8 mouse cellular contexts compared by ENCODE assay signal in the genomic region with DNA sequence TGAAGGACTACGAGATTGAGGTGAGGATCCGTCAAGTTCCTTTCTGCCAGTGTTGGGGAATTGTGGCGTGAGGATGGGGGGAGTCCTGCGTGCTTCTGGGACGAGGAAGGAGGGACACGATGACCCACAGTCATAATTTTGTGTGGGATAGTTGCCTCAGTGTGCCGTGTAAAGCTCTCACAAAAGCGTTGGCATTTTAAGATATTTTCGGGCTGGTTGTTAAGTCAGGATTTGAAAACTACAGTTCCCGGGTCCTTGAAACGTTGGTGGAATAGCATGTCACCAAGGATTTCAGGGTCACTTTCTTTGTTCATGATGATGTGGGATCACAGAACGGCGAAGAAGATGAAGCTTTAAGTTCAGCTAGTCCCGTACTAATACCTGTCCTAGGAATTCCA. TPM values are rescaled to one million over a fixed set of nuclear protein-coding genes. Genes with fewer than 3 reads are reported as not detected.
DNase-seq lines count a peak whose midpoint lies in the region; ATAC-seq and TF ChIP-seq lines count a peak whose summit lies in the region.

No protein-coding gene starts in this region.

- no peaks in the 10 kb centered on the region for H3K27me3 ChIP-seq in heart, adult 2 months (ENCODE audit: control insufficient read depth, insufficient read depth, low read length)
- no peaks in the 10 kb centered on the region for H3K27me3 ChIP-seq in CH12.LX (replicated peaks)
- H3K27me3 ChIP-seq in forebrain, embryonic 15.5 days = no peaks in the 10 kb centered on the region
- H3K27me3 ChIP-seq in liver, embryonic 14.5 days (ENCODE audit: control insufficient read depth, insufficient read depth, low read length) = no peaks in the 10 kb centered on the region

- no peak for TF ChIP-seq POLR2A in heart, adult 2 months (IDR thresholded peaks at IDR 0.05; ENCODE audit: insufficient read depth, low read depth, low read length)
- no peak for TF ChIP-seq POLR2A in CH12.LX (IDR thresholded peaks at IDR 0.05; ENCODE audit: low read depth, low read length)

- under 1% methylated on average over 14 of the region's 14 CpGs for WGBS in heart, adult 2 months
- WGBS in forebrain, embryonic 15.5 days = under 1% methylated on average over 14 of the region's 14 CpGs
- 1% methylated on average over 14 of the region's 14 CpGs for WGBS in liver, embryonic 14.5 days (ENCODE audit: insufficient replicate concordance)

- H3K9ac ChIP-seq in heart, adult 2 months (ENCODE audit: low read depth, low read length) = peak overlapping the region; percentile 66
- H3K9ac ChIP-seq in CH12.LX (ENCODE audit: insufficient read depth, low read depth) = peak overlapping the region; percentile 89
- H3K9ac ChIP-seq in forebrain, embryonic 15.5 days (replicated peaks) = peak overlapping the region; percentile 92
- peak overlapping the region; percentile 99 for H3K9ac ChIP-seq in liver, embryonic 14.5 days (replicated peaks)

- no peak overlapping the region for H3K27ac ChIP-seq in heart, adult 2 months
- H3K27ac ChIP-seq in CH12.LX (ENCODE audit: insufficient read depth, low read depth) = peak overlapping the region; percentile 44
- H3K27ac ChIP-seq in forebrain, embryonic 15.5 days (replicated peaks) = no peak overlapping the region
- H3K27ac ChIP-seq in liver, embryonic 14.5 days = peak overlapping the region; percentile 43

- peak overlapping the region; percentile 96 for H3K4me2 ChIP-seq in CH12.LX (ENCODE audit: insufficient read depth, low read depth, poor library complexity, severe bottlenecking)
- peak overlapping the region; percentile 76 for H3K4me2 ChIP-seq in forebrain, embryonic 15.5 days (replicated peaks)
- peak overlapping the region; percentile 77 for H3K4me2 ChIP-seq in liver, embryonic 14.5 days (ENCODE audit: low read depth)

- TF ChIP-seq CTCF in heart, adult 2 months (IDR thresholded peaks at IDR 0.05) = no peak
- TF ChIP-seq CTCF in CH12.LX (conservative IDR thresholded peaks at IDR 0.05 in 1 of 2, IDR thresholded peaks at IDR 0.05 in 1 of 2; ENCODE audit: low read depth in 2 of 2, low read length in 2 of 2) = no peak
- TF ChIP-seq CTCF in liver, embryonic 14.5 days (IDR thresholded peaks at IDR 0.05; ENCODE audit: low read depth) = no peak

- no peak for TF ChIP-seq RAD21 in CH12.LX (IDR thresholded peaks at IDR 0.05; ENCODE audit: low read depth, low read length)

- no peaks in the 10 kb centered on the region; the same call in 1 of the 2 replicates for H3K4me1 ChIP-seq in heart, adult 2 months (ENCODE audit: control insufficient read depth, insufficient read depth, low read length)
- peaks cover 12 to 52% of the 10 kb centered on the region in 2 experiments for H3K4me1 ChIP-seq in CH12.LX (ENCODE audit: control insufficient read depth in 1 of 2, insufficient read depth in 2 of 2)
- H3K4me1 ChIP-seq in forebrain, embryonic 15.5 days = peaks cover 16% of the 10 kb centered on the region
- peaks cover 16 to 21% of the 10 kb centered on the region in 2 experiments for H3K4me1 ChIP-seq in liver, embryonic 14.5 days (replicated peaks; ENCODE audit: control insufficient read depth in 2 of 2, insufficient read depth in 2 of 2, low read length in 1 of 2)

- no peak for TF ChIP-seq EP300 in heart, adult 2 months (IDR thresholded peaks at IDR 0.05; ENCODE audit: insufficient read depth, low read depth, low read length)
- no peak for TF ChIP-seq EP300 in CH12.LX (IDR thresholded peaks at IDR 0.05; ENCODE audit: low read length)
- TF ChIP-seq EP300 in liver, embryonic 14.5 days (IDR thresholded peaks at IDR 0.05; ENCODE audit: low read depth) = no peak

- no peaks in the 10 kb centered on the region for H3K36me3 ChIP-seq in heart, adult 2 months (ENCODE audit: control insufficient read depth, insufficient read depth, low read length)
- H3K36me3 ChIP-seq in CH12.LX (replicated peaks in 1 of 2; ENCODE audit: control insufficient read depth in 1 of 2, insufficient read depth in 1 of 2, low read length in 1 of 2) = peaks cover 9 to 22% of the 10 kb centered on the region in 2 experiments
- no peaks in the 10 kb centered on the region for H3K36me3 ChIP-seq in forebrain, embryonic 15.5 days
- H3K36me3 ChIP-seq in liver, embryonic 14.5 days (replicated peaks; ENCODE audit: control insufficient read depth, insufficient read depth, low read depth) = peaks cover 9% of the 10 kb centered on the region

- in situ Hi-C loops in CH12.LX (cut with MboI; ENCODE audit: low pct_ligation_motif_present, low pct_unique_long_range_greater_than_20kb, low sequenced_read_pairs) = no loop called here

- H3K79me2 ChIP-seq in heart, adult 2 months (replicated peaks; ENCODE audit: control insufficient read depth, insufficient read depth, low read length) = no peaks in the 10 kb centered on the region
- peaks cover 50% of the 10 kb centered on the region for H3K79me2 ChIP-seq in CH12.LX (replicated peaks; ENCODE audit: control insufficient read depth, extremely low read depth, insufficient read depth, poor library complexity, severe bottlenecking)

- peak overlapping the region; percentile 97 for H3K4me3 ChIP-seq in heart, adult 2 months
- H3K4me3 ChIP-seq in CH12.LX (replicated peaks in 1 of 3; ENCODE audit: low read depth in 2 of 3, low read length in 2 of 3, poor library complexity in 1 of 3) = peak overlapping the region; percentile 73 to 88 (median 75)
- H3K4me3 ChIP-seq in forebrain, embryonic 15.5 days = peak overlapping the region; percentile 98
- H3K4me3 ChIP-seq in liver, embryonic 14.5 days (ENCODE audit: insufficient read depth in 1 of 2, low read depth in 2 of 2, low read length in 2 of 2) = peak overlapping the region; percentile 97 to 98

- dilution Hi-C loops in CH12.LX (cut with MboI; ENCODE audit: extremely low pct_ligation_motif_present, extremely low pct_unique_long_range_greater_than_20kb, low sequenced_read_pairs) = no loop called here

- no peak for DNase-seq in heart, adult 2 months
- DNase-seq in heart, postnatal 4 days = no peak
- DNase-seq in CH12.LX (ENCODE audit: extremely low read depth) = no peak
- no peak for DNase-seq in liver, embryonic 14.5 days (ENCODE audit: low read depth in 3 of 3, low spot score in 3 of 3)
- DNase-seq in right cerebral cortex, postnatal 14 days = no peak
- no peak for DNase-seq in embryo, embryonic 11 days
- DNase-seq in urinary bladder, postnatal 14 days (ENCODE audit: low spot score) = no peak

- intact Hi-C loops in heart, adult 2 months (cut with DNase I) = loop anchor here (5.0 kb wide), 2 partner anchors 52 to 92 kb away; a partner anchor contains a TSS

- no peak for ATAC-seq in forebrain, embryonic 15.5 days (replicated peaks)
- peak; percentile 2; the same call in 1 of the 2 replicates for ATAC-seq in liver, embryonic 14.5 days (ENCODE audit: insufficient read depth)

- H3K9me3 ChIP-seq in CH12.LX (replicated peaks; ENCODE audit: low read length) = no peaks in the 10 kb centered on the region
- H3K9me3 ChIP-seq in forebrain, embryonic 15.5 days = no peaks in the 10 kb centered on the region
- H3K9me3 ChIP-seq in liver, embryonic 14.5 days (ENCODE audit: control insufficient read depth, low read length) = no peaks in the 10 kb centered on the region

TF ChIP-seq in CH12.LX, 34 proteins besides CTCF, POLR2A, EP300 and RAD21:
- TF ChIP-seq USF2 (conservative IDR thresholded peaks at IDR 0.05; ENCODE audit: low read depth, low read length) = no peak
- no peak for TF ChIP-seq POLR2AphosphoS2 (IDR thresholded peaks at IDR 0.05; ENCODE audit: low read depth, low read length)
- no peak for TF ChIP-seq MAX (IDR thresholded peaks at IDR 0.05; ENCODE audit: low read length)
- TF ChIP-seq JUN (IDR thresholded peaks at IDR 0.05; ENCODE audit: insufficient read depth, low read depth, low read length) = no peak
- no peak for TF ChIP-seq ZMIZ1 (IDR thresholded peaks at IDR 0.05; ENCODE audit: low read depth, low read length)

RNA-seq across cellular contexts. Expression of a gene that starts 0.6 kb away (rescaled TPM):
- total RNA-seq in heart, adult 2 months (2021) = under 1 TPM; 0.70 to 0.84 TPM
- polyA plus RNA-seq in heart, adult 2 months (2012; rRNA removed) = 0.27 and 0.44 TPM in 2 replicates
- 1 to 10 TPM; 8.2 to 8.8 TPM for total RNA-seq in heart, postnatal 4 days (2021)
- total RNA-seq in CH12.LX (2012; rRNA removed) = 24.0 and 26.4 TPM in 2 replicates
- 46.3 and 48.1 TPM in 2 replicates for total RNA-seq in CH12.LX (2014; rRNA removed)
- polyA plus RNA-seq in CH12.LX (2012; ENCODE audit: insufficient read length, low read depth) = 32.9 and 35.2 TPM in 2 replicates
- polyA plus RNA-seq in forebrain, embryonic 15.5 days (2015; fragmentation: Nextera tagmentation; extraction: Ambion mirVana) = 8.7 and 9.2 TPM in 2 replicates
- polyA plus RNA-seq in liver, embryonic 14.5 days (2012; rRNA removed) = 7.1 and 10.9 TPM in 2 replicates
- 11.6 and 11.8 TPM in 2 replicates for polyA plus RNA-seq in liver, embryonic 14.5 days (2014; fragmentation: Nextera tagmentation; extraction: Ambion mirVana)

RNA-seq across cellular contexts. Expression of a gene that starts 9.0 kb away (rescaled TPM):
- 10 to 100 TPM; 10.8 to 10.9 TPM for total RNA-seq in heart, adult 2 months (2021)
- 8.0 and 11.7 TPM in 2 replicates for polyA plus RNA-seq in heart, adult 2 months (2012; rRNA removed)
- total RNA-seq in heart, postnatal 4 days (2021) = 10 to 100 TPM; 24.0 to 25.4 TPM
- total RNA-seq in CH12.LX (2012; rRNA removed) (106 and 113 TPM in 2 replicates), CH12.LX (2014; rRNA removed) (152 and 173 TPM in 2 replicates)
- 114 and 118 TPM in 2 replicates for polyA plus RNA-seq in CH12.LX (2012; ENCODE audit: insufficient read length, low read depth)
- 19.6 and 21.2 TPM in 2 replicates for polyA plus RNA-seq in forebrain, embryonic 15.5 days (2015; fragmentation: Nextera tagmentation; extraction: Ambion mirVana)
- polyA plus RNA-seq in liver, embryonic 14.5 days (2012; rRNA removed) = 32.4 and 49.4 TPM in 2 replicates
- polyA plus RNA-seq in liver, embryonic 14.5 days (2014; fragmentation: Nextera tagmentation; extraction: Ambion mirVana) = 81.1 and 84.2 TPM in 2 replicates

RNA-seq across cellular contexts. Expression of a gene that starts 52.2 kb away (rescaled TPM):
- total RNA-seq in heart, adult 2 months (2021) = 10 to 100 TPM; 24.4 to 28.7 TPM
- 14.7 and 21.3 TPM in 2 replicates for polyA plus RNA-seq in heart, adult 2 months (2012; rRNA removed)
- total RNA-seq in heart, postnatal 4 days (2021) = 10 to 100 TPM; 19.1 to 19.5 TPM
- total RNA-seq in CH12.LX (2012; rRNA removed) (34.4 and 36.6 TPM in 2 replicates), CH12.LX (2014; rRNA removed) (70.2 and 76.1 TPM in 2 replicates)
- 42.1 and 43.9 TPM in 2 replicates for polyA plus RNA-seq in CH12.LX (2012; ENCODE audit: insufficient read length, low read depth)
- polyA plus RNA-seq in forebrain, embryonic 15.5 days (2015; fragmentation: Nextera tagmentation; extraction: Ambion mirVana) = 28.2 and 30.7 TPM in 2 replicates
- 6.1 and 7.5 TPM in 2 replicates for polyA plus RNA-seq in liver, embryonic 14.5 days (2012; rRNA removed)
- 12.5 and 14.2 TPM in 2 replicates for polyA plus RNA-seq in liver, embryonic 14.5 days (2014; fragmentation: Nextera tagmentation; extraction: Ambion mirVana)

Comparison
In these comparisons a context has a peak if more than half of its experiments do, and no peak if none do; other contexts are left out.
1. H3K27ac ChIP-seq: peak in CH12.LX (single experiment) and liver, embryonic 14.5 days (single experiment); none in heart, adult 2 months (single experiment) and forebrain, embryonic 15.5 days (single experiment).
2. Peak in every context shown above with its lines, with median percentiles within 50 percentile points of each other: H3K4me3 ChIP-seq, H3K9ac ChIP-seq and H3K4me2 ChIP-seq.